Mouse (Mus musculus) liver, adult 2 months (tissue): ENCODE measurements around the gene S100a3.

Experiments
- CTCF ChIP-seq: fragments of 200-500 bp; IDR thresholded peaks from 2 replicates; pipeline ENCODE4 v1.5.1; 2011; ENCODE audit warnings: low read depth, low read length, control low read depth
- POLR2A ChIP-seq: fragments of 200-500 bp; IDR thresholded peaks from 2 replicates; pipeline ENCODE4 v1.6.1; 2011; ENCODE audit warnings: low read length, control low read depth; ENCODE audit not compliant: insufficient read depth; ENCODE audit errors: extremely low read depth

DNA sequence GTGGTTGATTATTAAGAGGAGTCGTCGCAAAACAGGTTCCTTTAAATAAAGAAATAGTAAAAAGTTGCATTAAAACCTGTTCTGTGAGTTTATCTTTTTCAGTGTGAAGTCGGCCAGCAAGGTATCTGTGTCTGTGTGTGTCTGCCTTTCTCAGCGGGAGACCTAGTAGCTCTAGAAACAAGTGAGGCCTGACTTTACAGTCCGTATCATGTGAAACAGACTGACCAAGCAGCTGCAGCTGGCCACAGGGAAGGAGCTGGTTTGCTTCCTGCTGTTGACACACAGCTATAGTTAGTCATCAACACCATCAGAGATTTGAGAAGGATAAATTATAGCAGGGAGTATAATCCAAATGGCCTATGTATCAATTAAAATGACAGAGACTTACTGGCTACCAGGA lies 28.7 kb upstream of the S100a3 start:
- TF ChIP-seq CTCF: no peak
- TF ChIP-seq POLR2A: no peak
